Mouse (Mus musculus) midbrain, embryonic 12.5 days (tissue): ENCODE data around the gene Chic1. TPM values are rescaled to one million over a fixed set of nuclear protein-coding genes. Genes with fewer than 3 reads are reported as not detected.

Source experiments
- ATAC-seq: fragments of 200-750 bp; cut with Nextera tagmentation; 2 replicates; pipeline ENCODE4 v1.8.0; 2017; ENCODE audit warnings: low read depth, moderate TSS enrichment, moderate library complexity; ENCODE audit not compliant: low FRiP score
- H3K27ac ChIP-seq: fragments of 300-500 bp; sonication (generic); replicated peaks from 2 replicates; pipeline ENCODE4 v1.5.1; 2016; ENCODE audit warnings: mild to moderate bottlenecking
- H3K27me3 ChIP-seq: fragments of 300-500 bp; sonication (generic); 2 replicates; pipeline ENCODE4 v1.6.1; 2016; ENCODE audit warnings: mild to moderate bottlenecking
- H3K36me3 ChIP-seq: fragments of 300-500 bp; sonication (generic); 2 replicates; pipeline ENCODE4 v1.6.1; 2016
- H3K4me1 ChIP-seq: fragments of 300-500 bp; sonication (generic); 2 replicates; pipeline ENCODE4 v1.6.1; 2016
- H3K4me2 ChIP-seq: fragments of 300-500 bp; sonication (generic); replicated peaks from 2 replicates; pipeline ENCODE4 v1.6.1; 2016; ENCODE audit warnings: mild to moderate bottlenecking, moderate library complexity
- H3K4me3 ChIP-seq: fragments of 300-500 bp; sonication (generic); 2 replicates; pipeline ENCODE4 v1.5.1; 2016; ENCODE audit warnings: mild to moderate bottlenecking
- H3K9ac ChIP-seq: fragments of 300-500 bp; sonication (generic); replicated peaks from 2 replicates; pipeline ENCODE4 v1.6.1; 2016; ENCODE audit warnings: mild to moderate bottlenecking, moderate library complexity
- H3K9me3 ChIP-seq: fragments of 300-500 bp; sonication (generic); 2 replicates; pipeline ENCODE4 v1.6.1; 2016; ENCODE audit warnings: mild to moderate bottlenecking
- WGBS: fragments of 180-500 bp; shearing (Covaris S2); methylation state at CpG from one replicate; pipeline ENCODE4 v1.1.7; 2016; 5-methylcytosine and 5-hydroxymethylcytosine counted together
- polyA plus RNA-seq: library from polyadenylated mRNA; unstranded; fragments of >200 nt; fragmentation: Nextera tagmentation; extraction: Ambion mirVana; gene quantifications from 2 replicates; pipeline ENCODE4 v1.2.1, GENCODE M21; 2016

Gene Chic1
- polyA plus RNA-seq, 1 experiment from 2014 or later, result 7.5 TPM

- no peaks in the 10 kb centered on the region for H3K9me3 ChIP-seq
- no peak overlapping the region for H3K4me2 ChIP-seq
- H3K27ac ChIP-seq, result no peak overlapping the region
- H3K4me3 ChIP-seq, result no peak overlapping the region
- H3K9ac ChIP-seq, result no peak overlapping the region
- no peak for ATAC-seq
- no peaks in the 10 kb centered on the region for H3K36me3 ChIP-seq
- no peaks in the 10 kb centered on the region for H3K4me1 ChIP-seq
- peaks cover 50% of the 10 kb centered on the region for H3K27me3 ChIP-seq
- 0% methylated on average over 1 of the region's 1 CpGs for WGBS
Measured at GRCm38 (mm10) chrX:103440803-103441202, 84.5 kb downstream of the Chic1 start.

- no peaks in the 10 kb centered on the region for H3K4me1 ChIP-seq
- H3K27me3 ChIP-seq, result peaks cover 52% of the 10 kb centered on the region
- H3K36me3 ChIP-seq, result no peaks in the 10 kb centered on the region
- 34% methylated on average over 7 of the region's 7 CpGs for WGBS
- no peak for ATAC-seq
- no peak overlapping the region for H3K27ac ChIP-seq
- H3K4me2 ChIP-seq, result no peak overlapping the region
- no peak overlapping the region for H3K4me3 ChIP-seq
- no peaks in the 10 kb centered on the region for H3K9me3 ChIP-seq
- no peak overlapping the region for H3K9ac ChIP-seq
Measured at GRCm38 (mm10) chrX:103443755-103444154, 87.5 kb downstream of the Chic1 start.

Other genes starting within 250 kb of the Chic1 start
- 31.9 and 33.6 TPM in 2 replicates for gene Nap1l2, start 169.8 kb upstream of the Chic1 start, polyA plus RNA-seq
- not detected in 2 replicates for gene Cdx4, start 35.1 kb upstream of the Chic1 start, polyA plus RNA-seq
- 0.31 and 0.79 TPM in 2 replicates for gene Tsx, start 58.0 kb downstream of the Chic1 start, polyA plus RNA-seq
- not detected in 2 replicates for gene Gm26992, start 65.5 kb downstream of the Chic1 start, polyA plus RNA-seq